Mouse (Mus musculus): ENCODE results near the gene Hist1h2bb.
"Not testable (repeated sequence)": the region's sequence is repeated elsewhere in the genome, so short reads cannot be mapped to it uniquely, and the experiment has no call there.

Hist1h2bb gene

GRCm38 (mm10) chr13:23763586-23764323 is 17.2 kb downstream of the Hist1h2bb start, which contains the start of gene Hist1h1a:
Gene Hist1h1a, plus strand, starts transcription at chr13:23763666.
- ChIA-PET POLR2A (interaction anchor here (0.5 to 44.4 kb wide), 196 partner anchors 9 to 1980 kb away, joined by 3 to 2331 read pairs (median 5); partner anchors contain the start of genes Hist1h1c (in 4 of the 4), Hist1h2ab (in 4 of the 4), Hist1h2ac (in 4 of the 4) and Hist1h2bc (in 4 of the 4)), CTCF (interaction anchor here in 2 of 4 experiments (0.6 to 1.8 kb wide), 4 partner anchors 9 to 66 kb away, joined by 3 to 10 read pairs (median 4); partner anchors contain the start of gene Hist1h4c (in 1 of the 2))

GRCm38 (mm10) chr13:23764324-23765171 is 18.0 kb downstream of the Hist1h2bb start:
- ChIA-PET CTCF (interaction anchor here (0.6 to 1.8 kb wide), 5 partner anchors 8 to 67 kb away, joined by 3 to 10 read pairs (median 5); partner anchors contain the start of gene Hist1h4c (in 1 of the 4)), POLR2A (interaction anchor here (0.5 to 44.4 kb wide), 123 partner anchors 9 to 1981 kb away, joined by 3 to 2331 read pairs (median 6); partner anchors contain the start of genes Hist1h2ab (in 4 of the 4), Hist1h3b (in 4 of the 4), Carmil1 (in 3 of the 4) and Hist1h1c (in 3 of the 4))

- POLR2A ChIA-PET = interaction anchor here (0.6 to 44.4 kb wide), 46 partner anchors 8 to 1209 kb away, joined by 3 to 2331 read pairs (median 16); partner anchors contain the start of genes Hist1h2ab (in 4 of the 4), Hist1h3b (in 4 of the 4), Hist1h1c (in 3 of the 4) and Hist1h2ac (in 3 of the 4)
- CTCF ChIA-PET = interaction anchor here in 2 of 4 experiments (0.6 to 0.7 kb wide), 3 partner anchors 35 to 67 kb away, joined by 3 to 7 read pairs (median 7); no protein-coding TSS in a partner anchor
Measured at GRCm38 (mm10) chr13:23765172-23765513, 18.6 kb downstream of the Hist1h2bb start.

GRCm38 (mm10) chr13:23766772-23767171 is 20.2 kb downstream of the Hist1h2bb start:
- CTCF ChIA-PET = no interaction called here
- POLR2A ChIA-PET = interaction anchor here in 3 of 4 experiments (0.7 to 44.4 kb wide), 11 partner anchors 8 to 134 kb away, joined by 3 to 2331 read pairs (median 9); partner anchors contain the start of genes Hist1h1c (in 3 of the 3), Hist1h3c (in 3 of the 3), Hist1h2ab (in 2 of the 3) and Hist1h2ac (in 2 of the 3)

- POLR2A ChIA-PET = interaction anchor here (0.6 to 44.4 kb wide), 22 partner anchors 7 to 1726 kb away, joined by 3 to 2331 read pairs (median 4); partner anchors contain the start of genes Hist1h2ac (in 3 of the 4), Hist1h2bc (in 3 of the 4), Hist1h1c (in 2 of the 4) and Hist1h2bb (in 2 of the 4)
- CTCF ChIA-PET = interaction anchor here in 1 of 4 experiments (0.6 to 0.7 kb wide), 2 partner anchors 68 to 82 kb away, joined by 3 read pairs; no protein-coding TSS in a partner anchor
Measured at GRCm38 (mm10) chr13:23768834-23769397, 22.4 kb downstream of the Hist1h2bb start.

- POLR2A ChIA-PET = interaction anchor here (0.6 to 44.4 kb wide), 17 partner anchors 7 to 1727 kb away, joined by 3 to 2331 read pairs (median 5); partner anchors contain the start of genes Hist1h1c (in 2 of the 4), Hist1h2bb (in 2 of the 4), Hist1h3b (in 2 of the 4) and Hist1h3c (in 2 of the 4)
- CTCF ChIA-PET = not testable (repeated sequence)
Measured at GRCm38 (mm10) chr13:23769613-23770012, 23.1 kb downstream of the Hist1h2bb start, which contains the start of gene Trim38. Gene Trim38, plus strand, starts transcription at chr13:23769913.

- POLR2A ChIA-PET = interaction anchor here (0.6 to 44.4 kb wide), 30 partner anchors 8 to 507 kb away, joined by 3 to 2331 read pairs (median 6); partner anchors contain the start of genes Hist1h1a (in 4 of the 4), Hist1h3b (in 4 of the 4), Hist1h1c (in 3 of the 4) and Hist1h2ab (in 3 of the 4)
- CTCF ChIA-PET = interaction anchor here in 2 of 4 experiments (0.6 to 1.3 kb wide), 2 partner anchors 9 to 201 kb away, joined by 3 to 10 read pairs; partner anchors contain the start of gene Hist1h1a (in 1 of the 2)
Measured at GRCm38 (mm10) chr13:23772561-23773313, 26.2 kb downstream of the Hist1h2bb start.

- ChIA-PET POLR2A (interaction anchor here (0.7 to 44.4 kb wide), 19 partner anchors 9 to 620 kb away, joined by 3 to 2331 read pairs (median 5); partner anchors contain the start of genes Hist1h1a (in 3 of the 4), Hist1h2ac (in 3 of the 4), Hist1h2bc (in 3 of the 4) and Hist1h3a (in 3 of the 4)), CTCF (interaction anchor here in 1 of 4 experiments (0.7 kb wide), 1 partner anchor 144 kb away, joined by 4 read pairs; no protein-coding TSS in a partner anchor)
Measured at GRCm38 (mm10) chr13:23778339-23778738, 31.8 kb downstream of the Hist1h2bb start.

GRCm38 (mm10) chr13:23779025-23779424 is 32.5 kb downstream of the Hist1h2bb start:
- ChIA-PET CTCF (interaction anchor here in 2 of 4 experiments (0.7 to 1.1 kb wide), 2 partner anchors 13 to 475 kb away, joined by 3 read pairs; no protein-coding TSS in a partner anchor), POLR2A (interaction anchor here in 3 of 4 experiments (0.7 to 44.4 kb wide), 19 partner anchors 9 to 1217 kb away, joined by 3 to 2331 read pairs (median 5); partner anchors contain the start of genes Hist1h1a (in 3 of the 3), Hist1h3a (in 3 of the 3), Hist1h4a (in 3 of the 3) and Hist1h1c (in 2 of the 3))

GRCm38 (mm10) chr13:23792520-23792919 is 46.0 kb downstream of the Hist1h2bb start:
- ChIA-PET CTCF (interaction anchor here (0.5 to 1.8 kb wide), 54 partner anchors 9 to 1087 kb away, joined by 3 to 12 read pairs (median 4); partner anchors contain the start of genes Hist1h2aa (in 1 of the 4), Hist1h2ba (in 1 of the 4) and Hist1h4c (in 1 of the 4)), POLR2A (interaction anchor here in 3 of 4 experiments (0.5 to 1.9 kb wide), 11 partner anchors 29 to 1049 kb away, joined by 3 to 16 read pairs (median 4); partner anchors contain the start of genes Hist1h1a (in 3 of the 3), Hist1h3a (in 2 of the 3), Hist1h2ab (in 1 of the 3) and Hist1h3b (in 1 of the 3))
